14 mouse cellular contexts compared by ENCODE assay signal in genomic region chr9:47710946-47711345, GRCm38 (mm10).
"Had no signal": no experiment of that assay in that cellular context is flagged by ENCODE, and none has a peak within 500 bp of the region (broad histone marks: within the 10 kb centered on the region; RNA-seq: fewer than 3 reads in every experiment).

No protein-coding gene starts in this region.

- H3K4me2 ChIP-seq: kidney, embryonic 15.5 days; limb, embryonic 12.5 days; liver, embryonic 13.5 days; lung, embryonic 15.5 days; midbrain, embryonic 15.5 days had no signal

- H3K27me3 ChIP-seq: kidney, embryonic 15.5 days; liver, embryonic 13.5 days; lung, embryonic 15.5 days; midbrain, embryonic 15.5 days had no signal

- H3K4me3 ChIP-seq: kidney, embryonic 15.5 days; limb, embryonic 12.5 days; liver, embryonic 13.5 days; lung, embryonic 15.5 days; midbrain, embryonic 15.5 days had no signal

- H3K27ac ChIP-seq: kidney, embryonic 15.5 days; limb, embryonic 12.5 days; liver, embryonic 13.5 days; lung, embryonic 15.5 days; midbrain, embryonic 15.5 days had no signal

- ATAC-seq: liver, postnatal 0 days; midbrain, embryonic 15.5 days had no signal

- H3K9ac ChIP-seq: kidney, embryonic 15.5 days; limb, embryonic 12.5 days; liver, embryonic 13.5 days; liver, postnatal 0 days; lung, embryonic 15.5 days; midbrain, embryonic 15.5 days had no signal

- DNase-seq: kidney, adult 2 months; kidney, postnatal 14 days; layer of hippocampus, postnatal 36 days; liver; liver, embryonic 13.5 days; liver, postnatal 0 days; right cerebral cortex, adult 18-20 months; spleen, adult 18-20 months; thymus, adult 2 months; thymus, postnatal 25 days had no signal

- H3K36me3 ChIP-seq: kidney, embryonic 15.5 days; limb, embryonic 12.5 days; liver, embryonic 13.5 days; lung, embryonic 15.5 days; midbrain, embryonic 15.5 days had no signal

- H3K4me1 ChIP-seq: liver, embryonic 13.5 days had no signal

- H3K9me3 ChIP-seq: kidney, embryonic 15.5 days; liver, embryonic 13.5 days; lung, embryonic 15.5 days; midbrain, embryonic 15.5 days had no signal
